8 mouse cellular contexts compared by ENCODE assay signal in genomic region chr9:62811516-62812121, GRCm38 (mm10). TPM values are rescaled to one million over a fixed set of nuclear protein-coding genes. Genes with fewer than 3 reads are reported as not detected.
DNase-seq lines count a peak whose midpoint lies in the region; ATAC-seq and TF ChIP-seq lines count a peak whose summit lies in the region.

Gene Fem1b (minus strand): TSS chr9:62811934.

- H3K4me3 ChIP-seq in forebrain, embryonic 14.5 days (ENCODE audit: low read depth, low read length) = peak within 1 kb of the TSS; percentile 96
- H3K4me3 ChIP-seq in lung, adult 2 months (replicated peaks; ENCODE audit: extremely low read depth, low read depth, low read length) = peak within 1 kb of the TSS; percentile 90

- H3K36me3 ChIP-seq in forebrain, embryonic 14.5 days (ENCODE audit: control insufficient read depth, insufficient read depth, low read length) = no peaks in the 10 kb centered on the region

- WGBS in forebrain, embryonic 14.5 days = under 1% methylated on average over 56 of the region's 68 CpGs
- under 1% methylated on average over 68 of the region's 68 CpGs for WGBS in lung, adult 2 months

- ATAC-seq in forebrain, embryonic 14.5 days = peak; percentile 94
- peak; percentile 81 for ATAC-seq in neutrophil, adult 5-6 weeks (ENCODE audit: extremely low read depth, insufficient number of reproducible peaks, low FRiP score, poor library complexity, severe bottlenecking)

- peak; percentile 91; the same call in 1 of the 2 replicates for TF ChIP-seq POLR2A in lung, adult 2 months (IDR thresholded peaks at IDR 0.05; ENCODE audit: borderline replicate concordance, extremely low read depth, low read depth, low read length)

- no peaks in the 10 kb centered on the region for H3K27me3 ChIP-seq in forebrain, embryonic 14.5 days (replicated peaks; ENCODE audit: control insufficient read depth, insufficient read depth, low read length)

- H3K9me3 ChIP-seq in forebrain, embryonic 14.5 days (replicated peaks; ENCODE audit: control insufficient read depth, low read length) = no peaks in the 10 kb centered on the region

- H3K4me1 ChIP-seq in forebrain, embryonic 14.5 days (ENCODE audit: control insufficient read depth, insufficient read depth, low read length) = peaks cover 20% of the 10 kb centered on the region
- H3K4me1 ChIP-seq in lung, adult 2 months (ENCODE audit: control insufficient read depth, insufficient read depth, low read length) = peaks cover 9% of the 10 kb centered on the region; the same call in 1 of the 2 replicates

- no peak for TF ChIP-seq CTCF in lung, adult 2 months (IDR thresholded peaks at IDR 0.05; ENCODE audit: insufficient read depth, low read length)

- H3K27ac ChIP-seq in forebrain, embryonic 14.5 days (ENCODE audit: low read depth, low read length) = peak within 1 kb of the TSS; percentile 96

- peak within 1 kb of the TSS; percentile 85 for H3K4me2 ChIP-seq in forebrain, embryonic 14.5 days (ENCODE audit: low read length)

- peak within 1 kb of the TSS; percentile 93 for H3K9ac ChIP-seq in forebrain, embryonic 14.5 days (ENCODE audit: low read length)

- intact Hi-C loops in heart, postnatal 25 days (cut with DNase I) = no loop called here

- DNase-seq in ES-CJ7 (ENCODE audit: low read depth, low spot score) = peak; percentile 96
- DNase-seq in cerebellum, adult 11 months = peak; percentile 87
- DNase-seq in forebrain, embryonic 14.5 days (ENCODE audit: low spot score) = peak; percentile 96
- DNase-seq in heart, postnatal 25 days (ENCODE audit: low spot score) = peak; percentile 85
- DNase-seq in layer of hippocampus, adult 18-20 months (ENCODE audit: low spot score in 2 of 2) = peak; percentile 88 to 93
- DNase-seq in lung, adult 2 months = peak; percentile 91
- DNase-seq in thymus, adult 18-20 months = peak; percentile 80 to 85

RNA-seq across cellular contexts. Expression of gene Fem1b, which starts in this region (rescaled TPM):
- polyA plus RNA-seq in forebrain, embryonic 14.5 days (2014; fragmentation: Nextera tagmentation; extraction: Ambion mirVana) = 57.8 and 60.8 TPM in 2 replicates
- 10 to 100 TPM; 18.2 to 20.6 TPM for total RNA-seq in heart, postnatal 25 days (2021)
- 100 to 1,000 TPM in 1 of 2 experiments, 10 to 100 TPM in 1; 95.5 to 100 TPM for total RNA-seq in layer of hippocampus, adult 18-20 months (2021)
- 12.1 and 13.9 TPM in 2 replicates for polyA plus RNA-seq in lung, adult 2 months (2012; rRNA removed)
- total RNA-seq in neutrophil, adult 5-6 weeks (2017) = 21.5 and 22.7 TPM in 2 replicates

Comparison
In these comparisons a context has a peak if more than half of its experiments do, and no peak if none do; other contexts are left out.
1. Peak in every context shown above with its lines: DNase-seq, ATAC-seq, H3K4me3 ChIP-seq and H3K27ac ChIP-seq.